Mouse (Mus musculus) cerebellum, adult 2 months (tissue): Measurements from ENCODE around the gene Plagl2. TPM values are rescaled to one million over a fixed set of nuclear protein-coding genes. Genes with fewer than 3 reads are reported as not detected.

Source experiments
- DNase-seq, 2 experiments: peaks; one replicate each; pipeline ENCODE4 v3.0.0; 2021
- H3K27ac ChIP-seq: fragments of 200-500 bp; 2 replicates; pipeline ENCODE4 v1.5.1; 2012; ENCODE audit warnings: low read length, control low read depth, inconsistent platforms; ENCODE audit not compliant: insufficient read depth
- H3K27me3 ChIP-seq: fragments of 200-500 bp; 2 replicates; pipeline ENCODE4 v1.6.1; 2012; ENCODE audit warnings: inconsistent platforms, mild to moderate bottlenecking, low read length, moderate library complexity; ENCODE audit not compliant: control insufficient read depth, insufficient read depth
- H3K4me1 ChIP-seq: fragments of 200-500 bp; 2 replicates; pipeline ENCODE4 v1.6.1; 2011; ENCODE audit warnings: low read length; ENCODE audit not compliant: control insufficient read depth, insufficient read depth
- H3K4me3 ChIP-seq: fragments of 200-500 bp; replicated peaks from 2 replicates; pipeline ENCODE3; 2011; ENCODE audit warnings: mild to moderate bottlenecking, low read depth, low read length, control low read depth; ENCODE audit not compliant: insufficient read depth
- CTCF ChIP-seq: fragments of 200-500 bp; IDR thresholded peaks from 2 replicates; pipeline ENCODE4 v1.5.1; 2011; ENCODE audit warnings: low read depth, mild to moderate bottlenecking, control low read depth, low read length, moderate library complexity, borderline replicate concordance; ENCODE audit not compliant: insufficient read depth
- POLR2A ChIP-seq: fragments of 200-500 bp; IDR thresholded peaks from 2 replicates; pipeline ENCODE4 v1.6.1; 2011; ENCODE audit warnings: low read length, control low read depth, borderline replicate concordance; ENCODE audit not compliant: insufficient read depth
- WGBS: fragments of 180-500 bp; shearing (Covaris S2); methylation state at CpG from one replicate; pipeline ENCODE4 v1.1.7; 2018; 5-methylcytosine and 5-hydroxymethylcytosine counted together
- polyA plus RNA-seq: library from polyadenylated mRNA; depleted of rRNA; stranded (reverse); fragments of >200 nt; gene quantifications from 2 replicates; pipeline ENCODE4 v1.2.3, GENCODE M21; 2012; rRNA removed

The Plagl2 gene
- polyA plus RNA-seq, 1 experiment, result 4.8 TPM

DNA sequence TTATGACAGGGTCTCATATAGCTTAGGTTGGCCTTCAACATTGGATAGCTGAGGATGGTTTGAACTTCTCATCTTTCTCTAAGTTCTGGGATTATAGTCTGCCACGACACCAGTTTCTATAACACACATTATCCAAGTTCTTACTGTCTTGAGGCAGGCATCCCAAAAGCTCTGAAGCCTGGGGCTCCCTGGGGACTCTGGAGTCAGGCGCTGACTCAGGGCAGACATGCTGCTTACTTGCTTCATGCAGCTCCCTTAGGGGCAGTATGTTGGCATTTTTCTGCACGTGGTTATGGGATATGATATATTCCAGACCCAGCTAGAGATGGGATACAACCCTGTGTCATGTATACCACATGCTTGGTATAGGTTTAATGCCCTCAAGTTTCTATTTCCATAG lies 61.3 kb downstream of the Plagl2 start:
- WGBS, result 66% methylated on average over 3 of the region's 3 CpGs
- no peak overlapping the region for H3K4me3 ChIP-seq
- no peak for DNase-seq
- H3K4me1 ChIP-seq, result no peaks in the 10 kb centered on the region; the same call in 1 of the 2 replicates
- no peaks in the 10 kb centered on the region for H3K27me3 ChIP-seq
- H3K27ac ChIP-seq, result no peak overlapping the region
- TF ChIP-seq CTCF (no peak), POLR2A (no peak)

DNA sequence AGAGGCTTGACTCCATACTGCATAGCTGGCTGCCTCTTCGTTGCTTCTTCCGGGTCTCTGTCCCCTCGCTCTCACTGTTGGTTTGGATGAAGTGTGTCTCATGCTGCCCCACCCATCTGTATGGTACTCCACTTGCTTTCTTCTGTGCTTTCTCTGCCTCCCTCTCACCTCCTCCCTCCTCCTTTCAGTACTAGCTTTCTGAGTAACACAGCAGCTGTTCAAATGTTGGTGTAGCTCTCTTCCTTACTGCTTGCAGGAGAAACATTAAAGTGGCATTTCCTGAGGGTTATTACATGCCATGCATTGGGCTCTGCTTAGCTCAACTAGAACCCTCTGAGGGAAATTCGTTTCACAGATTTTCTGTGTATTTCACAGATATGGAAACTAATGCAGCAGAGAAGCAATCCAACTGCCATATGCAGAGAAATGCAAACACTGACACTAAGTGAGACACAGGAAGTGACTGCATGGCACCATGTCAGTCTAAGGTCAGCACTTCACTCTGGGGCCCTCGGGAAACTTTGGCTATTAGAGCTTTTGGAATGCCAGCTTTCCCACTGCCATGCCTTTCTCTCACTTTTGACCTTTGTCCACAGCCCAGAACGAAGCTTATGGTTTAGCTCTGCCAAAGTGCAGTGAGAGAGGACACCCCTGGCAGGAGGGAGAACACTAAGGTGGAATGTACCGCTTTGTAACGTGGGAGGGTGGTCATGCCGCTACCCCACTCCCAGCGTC lies 61.9 kb downstream of the Plagl2 start:
- no peaks in the 10 kb centered on the region for H3K27me3 ChIP-seq
- TF ChIP-seq POLR2A, result no peak
- no peak for TF ChIP-seq CTCF
- H3K4me1 ChIP-seq, result no peaks in the 10 kb centered on the region; the same call in 1 of the 2 replicates
- WGBS, result 75% methylated on average over 10 of the region's 10 CpGs
- H3K4me3 ChIP-seq, result no peak overlapping the region
- no peak for DNase-seq
- no peak overlapping the region for H3K27ac ChIP-seq

Other genes starting within 250 kb of the Plagl2 start
- gene Pdrg1, start 226.0 kb downstream of the Plagl2 start, polyA plus RNA-seq, result 131 and 133 TPM in 2 replicates
- 9.5 and 11.6 TPM in 2 replicates for gene Xkr7, start 209.6 kb downstream of the Plagl2 start, polyA plus RNA-seq
- 9.0 and 11.4 TPM in 2 replicates for gene Ccm2l, start 175.5 kb downstream of the Plagl2 start, polyA plus RNA-seq
- gene Hck, start 133.0 kb downstream of the Plagl2 start, polyA plus RNA-seq, result 1.2 and 1.4 TPM in 2 replicates
- gene Tm9sf4, start 80.1 kb downstream of the Plagl2 start, polyA plus RNA-seq, result 78.6 and 82.5 TPM in 2 replicates
- 20.0 and 20.1 TPM in 2 replicates for gene Tspyl3, start 16.0 kb downstream of the Plagl2 start, polyA plus RNA-seq
- 18.8 and 19.1 TPM in 2 replicates for gene Pofut1, start 107 bp upstream of the Plagl2 start, polyA plus RNA-seq
- 26.0 and 27.1 TPM in 2 replicates for gene Kif3b, start 50.0 kb upstream of the Plagl2 start, polyA plus RNA-seq
- gene Asxl1, start 104.4 kb upstream of the Plagl2 start, polyA plus RNA-seq, result 20.5 and 21.8 TPM in 2 replicates